Mouse (Mus musculus) embryonic facial prominence, embryonic 10.5 days (tissue): ENCODE results near the gene Mtx1. TPM values are rescaled to one million over a fixed set of nuclear protein-coding genes. Genes with fewer than 3 reads are reported as not detected.

Source experiments
- DNase-seq: peaks from one replicate; pipeline ENCODE4 v3.0.0-alpha.2; 2017; ENCODE audit warnings: low spot score
- H3K27ac ChIP-seq: fragments of 300-500 bp; sonication (generic); replicated peaks from 2 replicates; pipeline ENCODE4 v1.5.1; 2016; ENCODE audit warnings: mild to moderate bottlenecking
- H3K27me3 ChIP-seq: fragments of 300-500 bp; sonication (generic); replicated peaks from 2 replicates; pipeline ENCODE4 v1.6.1; 2016; ENCODE audit warnings: low read depth, mild to moderate bottlenecking; ENCODE audit not compliant: poor library complexity, severe bottlenecking
- H3K36me3 ChIP-seq: fragments of 300-500 bp; sonication (generic); replicated peaks from 2 replicates; pipeline ENCODE4 v1.6.1; 2016; ENCODE audit warnings: mild to moderate bottlenecking, moderate library complexity
- H3K4me1 ChIP-seq: fragments of 300-500 bp; sonication (generic); 2 replicates; pipeline ENCODE4 v1.6.1; 2016
- H3K4me3 ChIP-seq: fragments of 300-500 bp; sonication (generic); 2 replicates; pipeline ENCODE4 v1.5.1; 2016; ENCODE audit warnings: mild to moderate bottlenecking, moderate library complexity
- H3K9me3 ChIP-seq: fragments of 300-500 bp; sonication (generic); 2 replicates; pipeline ENCODE4 v1.6.1; 2016; ENCODE audit warnings: mild to moderate bottlenecking
- WGBS: fragments of 180-500 bp; shearing (Covaris S2); methylation state at CpG from one replicate; pipeline ENCODE4 v1.1.7; 2016; 5-methylcytosine and 5-hydroxymethylcytosine counted together
- polyA plus RNA-seq: library from polyadenylated mRNA; unstranded; fragments of >200 nt; fragmentation: Nextera tagmentation; extraction: Ambion mirVana; gene quantifications from 2 replicates; pipeline ENCODE4 v1.2.1, GENCODE M21; 2016

Gene Mtx1
- 248 and 258 TPM in 2 replicates for polyA plus RNA-seq

DNA sequence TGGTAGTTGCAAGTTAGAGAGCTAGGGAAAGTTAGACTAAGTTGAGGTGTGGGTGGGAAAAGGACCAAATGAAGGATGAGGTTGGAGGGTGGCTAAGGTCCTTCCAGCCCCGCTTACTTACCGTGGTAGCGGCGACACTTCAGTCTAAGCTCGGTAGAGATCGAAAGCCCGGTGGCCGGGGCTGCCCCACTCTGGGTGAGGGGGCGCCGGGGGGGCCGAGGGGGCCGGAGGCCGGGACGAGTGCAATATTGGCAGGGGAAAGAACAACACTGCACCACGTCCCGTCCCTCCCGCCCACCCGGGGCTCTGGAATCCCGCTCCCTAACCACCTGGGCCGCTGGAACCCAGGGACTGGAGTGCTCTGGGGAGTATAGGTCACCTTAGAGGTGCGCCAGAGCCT lies at the start of gene Mtx1:
Gene Mtx1, minus strand, starts transcription at position 189 of the 400 bp plus-strand sequence.
- no peak for DNase-seq
- Histone ChIP-seq H3K27me3 (peaks cover 48% of the 10 kb centered on the region), H3K4me3 (peak within 1 kb of the TSS; percentile 78), H3K9me3 (no peaks in the 10 kb centered on the region), H3K27ac (peak within 1 kb of the TSS; percentile 93), H3K36me3 (peaks cover 37% of the 10 kb centered on the region), H3K4me1 (peaks cover 70% of the 10 kb centered on the region)
- WGBS = 2% methylated on average over 21 of the region's 21 CpGs

DNA sequence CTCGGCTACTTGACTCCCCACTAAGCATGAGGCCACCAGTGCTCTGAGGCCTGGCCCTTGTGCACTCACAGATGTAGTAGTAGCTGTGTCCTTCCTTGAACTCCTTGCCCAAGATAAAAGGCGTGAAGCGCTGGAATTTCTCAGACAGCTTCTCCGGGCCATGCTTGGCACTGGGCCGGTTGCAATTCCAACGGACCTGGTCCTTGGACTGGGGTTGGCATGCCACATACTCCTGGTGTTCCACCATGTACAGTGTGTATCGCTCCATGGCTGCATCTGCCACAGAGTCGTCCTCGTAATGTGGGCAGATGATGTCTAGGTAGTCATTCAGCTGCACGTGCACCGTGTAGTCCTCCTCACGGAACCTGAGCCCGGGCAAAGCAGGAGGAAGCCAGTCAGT lies 49.2 kb upstream of the Mtx1 start:
- WGBS = 92% methylated on average over 13 of the region's 13 CpGs
- H3K4me1 ChIP-seq = peaks cover 60% of the 10 kb centered on the region
- H3K27me3 ChIP-seq = peaks cover 67% of the 10 kb centered on the region
- H3K9me3 ChIP-seq = no peaks in the 10 kb centered on the region
- H3K4me3 ChIP-seq = 0 out of 2 replicates have a peak overlapping the region, but pooled peaks have one; percentile 65
- peaks cover 27% of the 10 kb centered on the region for H3K36me3 ChIP-seq
- peak overlapping the region; percentile 86; the same call in 1 of the 2 replicates for H3K27ac ChIP-seq
- DNase-seq = no peak

- Histone ChIP-seq H3K4me1 (peaks cover 57% of the 10 kb centered on the region), H3K36me3 (peaks cover 31% of the 10 kb centered on the region), H3K27ac (no peak overlapping the region), H3K9me3 (no peaks in the 10 kb centered on the region), H3K4me3 (no peak overlapping the region), H3K27me3 (peaks cover 38% of the 10 kb centered on the region)
- 69% methylated on average over 6 of the region's 6 CpGs for WGBS
- DNase-seq = no peak
Observed at GRCm38 (mm10) chr3:89271760-89272159, 44.9 kb upstream of the Mtx1 start.

DNA sequence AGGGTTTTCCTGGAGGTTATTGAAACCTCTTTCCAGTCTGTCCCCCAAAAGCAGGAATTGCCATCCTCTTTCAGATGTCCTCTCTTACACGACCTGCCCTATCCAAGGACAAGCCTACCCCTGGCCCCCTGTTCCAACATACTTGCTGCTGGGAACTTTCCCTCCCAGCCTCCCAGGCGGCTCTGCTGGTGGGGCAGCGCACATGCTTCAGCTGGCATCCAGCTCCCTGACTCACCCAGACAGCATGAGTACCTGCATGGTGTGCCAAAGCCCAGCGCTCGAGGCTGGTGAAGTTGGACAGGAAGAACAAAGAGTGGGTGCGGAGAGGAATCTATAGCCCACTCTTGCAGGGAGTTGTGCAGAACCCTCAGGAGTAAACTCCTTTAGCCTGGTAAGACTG lies 44.0 kb upstream of the Mtx1 start:
- 75% methylated on average over 6 of the region's 6 CpGs for WGBS
- no peaks in the 10 kb centered on the region for H3K9me3 ChIP-seq
- peak overlapping the region; percentile 65 for H3K4me3 ChIP-seq
- no peak for DNase-seq
- peaks cover 29% of the 10 kb centered on the region for H3K27me3 ChIP-seq
- H3K27ac ChIP-seq = peak overlapping the region; percentile 83
- peaks cover 55% of the 10 kb centered on the region for H3K4me1 ChIP-seq
- H3K36me3 ChIP-seq = peaks cover 27% of the 10 kb centered on the region

- 6% methylated on average over 39 of the region's 39 CpGs for WGBS
- Histone ChIP-seq H3K27ac (peak within 1 kb of the TSS; percentile 83), H3K4me3 (peak within 1 kb of the TSS; percentile 65), H3K9me3 (no peaks in the 10 kb centered on the region), H3K4me1 (peaks cover 53% of the 10 kb centered on the region), H3K36me3 (peaks cover 20% of the 10 kb centered on the region), H3K27me3 (peaks cover 23% of the 10 kb centered on the region)
- peak; percentile 82 for DNase-seq
Observed at GRCm38 (mm10) chr3:89270051-89270755, 43.3 kb upstream of the Mtx1 start, which contains the start of gene Slc50a1. Gene Slc50a1 (minus strand): TSS chr3:89270570.

DNA sequence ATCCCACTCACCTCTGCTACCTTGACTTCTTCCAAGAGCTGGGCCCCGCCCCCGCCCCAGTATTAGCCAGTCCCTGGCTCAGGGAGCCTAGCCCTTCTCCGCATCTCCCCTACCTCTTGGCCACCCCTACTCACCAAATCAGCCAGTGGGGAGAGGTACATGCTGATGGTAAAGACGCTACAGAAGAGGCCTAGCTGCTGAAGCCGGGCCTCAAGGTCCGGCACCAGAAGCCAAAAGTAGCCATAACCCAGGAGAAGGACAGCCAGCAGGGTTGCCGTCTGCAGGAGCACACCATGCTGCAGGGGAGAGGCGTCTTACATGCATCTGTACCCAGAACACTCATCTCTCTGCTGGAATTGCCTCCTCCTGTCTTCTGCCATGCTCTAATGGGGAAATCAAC lies 42.0 kb upstream of the Mtx1 start:
- Histone ChIP-seq H3K9me3 (no peaks in the 10 kb centered on the region), H3K27me3 (peaks cover 23% of the 10 kb centered on the region), H3K4me1 (peaks cover 53% of the 10 kb centered on the region), H3K36me3 (peaks cover 15% of the 10 kb centered on the region), H3K27ac (no peak overlapping the region), H3K4me3 (peak overlapping the region; percentile 65)
- 44% methylated on average over 8 of the region's 8 CpGs for WGBS
- DNase-seq = no peak

- no peaks in the 10 kb centered on the region for H3K9me3 ChIP-seq
- WGBS = under 1% methylated on average over 20 of the region's 20 CpGs
- peak overlapping the region; percentile 89 for H3K27ac ChIP-seq
- peaks cover 54% of the 10 kb centered on the region for H3K4me1 ChIP-seq
- H3K4me3 ChIP-seq = peak overlapping the region; percentile 84
- H3K36me3 ChIP-seq = peaks cover 4% of the 10 kb centered on the region; the same call in 1 of the 2 replicates
- peak; percentile 84 for DNase-seq
- H3K27me3 ChIP-seq = peaks cover 14% of the 10 kb centered on the region; the same call in 1 of the 2 replicates
Observed at GRCm38 (mm10) chr3:89266439-89266893, 39.6 kb upstream of the Mtx1 start.

- Histone ChIP-seq H3K36me3 (no peaks in the 10 kb centered on the region), H3K4me1 (peaks cover 18% of the 10 kb centered on the region), H3K9me3 (no peaks in the 10 kb centered on the region), H3K27me3 (peaks cover 17% of the 10 kb centered on the region; the same call in 1 of the 2 replicates), H3K4me3 (no peak overlapping the region), H3K27ac (no peak overlapping the region; the same call in 1 of the 2 replicates)
- 73% methylated on average over 10 of the region's 10 CpGs for WGBS
- no peak for DNase-seq
Observed at GRCm38 (mm10) chr3:89262417-89262816, 35.5 kb upstream of the Mtx1 start.

DNA sequence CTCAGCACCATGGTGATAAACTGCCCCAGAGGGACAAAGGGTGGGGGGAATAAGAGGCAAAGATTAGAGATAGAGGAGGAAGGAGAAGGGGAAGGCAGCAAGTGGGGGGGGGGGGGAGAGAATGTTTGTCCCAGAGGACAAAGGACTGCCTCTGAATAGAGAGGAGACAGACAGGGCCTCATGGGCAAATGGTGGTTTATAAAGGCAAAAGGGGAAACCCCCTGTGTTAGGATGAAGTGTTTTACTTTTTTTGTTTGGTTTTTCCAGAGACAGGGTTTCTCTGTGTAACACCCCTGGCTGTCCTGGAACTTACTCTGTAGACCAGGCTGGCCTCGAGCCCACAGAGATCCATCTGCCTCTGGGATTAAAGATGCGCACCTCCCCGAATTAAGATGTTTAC lies 33.3 kb upstream of the Mtx1 start:
- H3K36me3 ChIP-seq = no peaks in the 10 kb centered on the region
- H3K9me3 ChIP-seq = no peaks in the 10 kb centered on the region
- 80% methylated on average over 3 of the region's 3 CpGs for WGBS
- no peak overlapping the region for H3K27ac ChIP-seq
- DNase-seq = no peak
- H3K4me1 ChIP-seq = peaks cover 4% of the 10 kb centered on the region
- no peak overlapping the region for H3K4me3 ChIP-seq
- peaks cover 17% of the 10 kb centered on the region; the same call in 1 of the 2 replicates for H3K27me3 ChIP-seq

DNA sequence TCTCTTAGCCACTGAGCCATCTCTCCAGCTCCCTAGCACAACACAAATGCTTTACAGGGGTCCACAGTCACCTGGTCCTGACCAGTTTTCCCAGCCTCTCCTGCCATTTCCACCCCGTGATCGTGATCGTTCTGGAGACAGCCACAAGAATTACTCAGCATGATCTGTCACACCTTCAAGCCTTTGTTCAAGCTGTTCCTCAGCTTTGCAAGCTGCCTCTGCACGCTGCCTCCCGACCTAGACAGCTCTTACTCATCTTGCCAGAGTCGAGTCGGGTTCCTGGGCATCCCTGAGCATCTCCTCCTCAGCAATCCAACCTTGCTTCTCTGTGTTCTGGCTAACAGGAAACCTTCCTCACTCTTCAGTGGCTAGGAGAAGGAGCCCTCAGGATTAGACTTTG lies 32.2 kb upstream of the Mtx1 start, which contains the start of gene Dpm3:
Gene Dpm3, plus strand, starts transcription at position 283 of the 400 bp plus-strand sequence.
- Histone ChIP-seq H3K36me3 (no peaks in the 10 kb centered on the region), H3K4me1 (peaks cover 4% of the 10 kb centered on the region), H3K9me3 (no peaks in the 10 kb centered on the region), H3K27me3 (peaks cover 17% of the 10 kb centered on the region; the same call in 1 of the 2 replicates), H3K4me3 (no peak within 1 kb of the TSS), H3K27ac (no peak within 1 kb of the TSS)
- DNase-seq = no peak
- WGBS = 66% methylated on average over 7 of the region's 7 CpGs

GRCm38 (mm10) chr3:89256177-89256576 lies 29.3 kb upstream of the Mtx1 start:
- peaks cover 13% of the 10 kb centered on the region for H3K4me1 ChIP-seq
- no peak for DNase-seq
- no peaks in the 10 kb centered on the region for H3K9me3 ChIP-seq
- H3K4me3 ChIP-seq = no peak overlapping the region
- no peaks in the 10 kb centered on the region for H3K36me3 ChIP-seq
- no peak overlapping the region for H3K27ac ChIP-seq
- 81% methylated on average over 5 of the region's 5 CpGs for WGBS
- peaks cover 32% of the 10 kb centered on the region; the same call in 1 of the 2 replicates for H3K27me3 ChIP-seq

DNA sequence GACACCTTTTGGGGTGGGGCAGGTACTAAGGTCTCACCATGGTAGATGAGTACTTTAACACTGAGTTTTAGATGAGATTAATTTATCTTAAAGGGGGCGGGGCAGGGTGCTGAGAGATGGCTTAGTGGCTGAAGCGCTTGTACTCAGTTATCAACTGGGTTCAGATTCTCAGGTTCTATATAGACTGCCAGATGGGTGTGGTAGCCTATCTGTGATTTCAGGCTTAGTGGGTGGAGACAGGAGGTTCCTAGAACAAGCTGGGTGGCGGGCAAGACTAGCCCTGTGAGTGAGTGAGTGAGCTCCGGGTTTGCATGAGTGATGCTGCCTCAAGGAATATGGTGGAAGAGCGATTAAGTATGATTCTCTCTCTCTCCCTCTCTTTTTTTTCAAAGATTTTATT lies 28.1 kb upstream of the Mtx1 start:
- H3K4me3 ChIP-seq = no peak overlapping the region
- no peaks in the 10 kb centered on the region for H3K9me3 ChIP-seq
- H3K27me3 ChIP-seq = peaks cover 30% of the 10 kb centered on the region; the same call in 1 of the 2 replicates
- 91% methylated on average over 5 of the region's 5 CpGs for WGBS
- no peak overlapping the region for H3K27ac ChIP-seq
- no peaks in the 10 kb centered on the region for H3K36me3 ChIP-seq
- no peak for DNase-seq
- peaks cover 25% of the 10 kb centered on the region for H3K4me1 ChIP-seq
